Mouse (Mus musculus): ENCODE measurements around the gene Bmp2. TPM values are rescaled to one million over a fixed set of nuclear protein-coding genes. Genes with fewer than 3 reads are reported as not detected.
A peak's percentile ranks its signal among the peaks of the same experiment; 100 is the strongest.

Bmp2 gene
- polyA plus RNA-seq (2016; fragmentation: Nextera tagmentation; extraction: Ambion mirVana) = 4.0 and 7.9 TPM in 2 replicates

DNA sequence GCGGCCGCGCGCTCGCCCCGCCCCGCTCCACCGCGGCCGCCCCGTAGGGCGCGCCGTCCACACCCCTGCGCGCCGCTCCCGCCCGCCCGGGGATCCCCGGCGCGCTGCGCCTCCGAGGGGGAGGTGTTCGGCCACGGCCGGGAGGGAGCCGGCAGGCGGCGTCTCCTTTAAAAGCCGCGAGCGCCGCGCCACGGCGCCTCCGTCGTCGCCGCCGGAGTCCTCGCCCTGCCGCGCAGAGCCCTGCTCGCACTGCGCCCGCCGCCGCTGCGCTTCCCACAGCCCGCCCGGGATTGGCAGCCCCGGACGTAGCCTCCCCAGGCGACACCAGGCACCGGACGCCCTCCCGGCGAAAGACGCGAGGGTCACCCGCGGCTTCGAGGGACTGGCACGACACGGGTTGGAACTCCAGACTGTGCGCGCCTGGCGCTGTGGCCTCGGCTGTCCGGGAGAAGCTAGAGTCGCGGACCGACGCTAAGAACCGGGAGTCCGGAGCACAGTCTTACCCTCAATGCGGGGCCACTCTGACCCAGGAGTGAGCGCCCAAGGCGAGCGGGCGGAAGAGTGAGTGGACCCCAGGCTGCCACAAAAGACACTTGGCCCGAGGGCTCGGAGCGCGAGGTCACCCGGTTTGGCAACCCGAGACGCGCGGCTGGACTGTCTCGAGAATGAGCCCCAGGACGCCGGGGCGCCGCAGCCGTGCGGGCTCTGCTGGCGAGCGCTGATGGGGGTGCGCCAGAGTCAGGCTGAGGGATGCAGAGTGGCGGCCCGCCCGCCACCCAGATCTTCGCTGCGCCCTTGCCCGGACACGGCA, at the start of gene Bmp2:
TSS of gene Bmp2 (plus strand) at position 129 of the 811 bp plus-strand sequence.
- H3K27me3 ChIP-seq (ENCODE audit: low read depth, poor library complexity, severe bottlenecking) = peaks cover 72% of the 10 kb centered on the region
- no peaks in the 10 kb centered on the region for H3K36me3 ChIP-seq
- H3K9me3 ChIP-seq (replicated peaks) = no peaks in the 10 kb centered on the region
- H3K27ac ChIP-seq = peak within 1 kb of the TSS; percentile 81
- under 1% methylated on average over 109 of the region's 110 CpGs for WGBS
- H3K4me3 ChIP-seq = peak within 1 kb of the TSS; percentile 62
- peaks cover 39% of the 10 kb centered on the region for H3K4me1 ChIP-seq
- peak; percentile 76 for DNase-seq (ENCODE audit: low spot score)

DNA sequence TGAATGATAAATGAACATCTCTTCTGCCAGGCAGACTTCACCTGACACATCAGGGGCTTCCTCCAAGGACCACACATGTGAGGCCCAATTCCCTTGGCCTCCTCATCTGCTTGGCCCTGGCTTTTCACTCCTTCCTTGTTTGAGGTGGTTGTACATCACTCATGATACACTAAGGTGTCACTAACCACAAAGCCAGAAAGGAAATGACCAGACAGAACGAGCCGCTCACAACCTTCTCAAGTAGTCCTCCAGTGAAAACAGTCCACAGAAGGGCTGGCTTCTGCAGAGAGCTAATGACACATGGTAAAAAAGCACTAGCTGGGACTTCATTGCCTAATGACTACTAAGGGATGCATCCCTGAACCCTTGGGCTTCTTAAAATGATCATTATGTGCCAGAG, 46.3 kb upstream of the Bmp2 start:
- Histone ChIP-seq H3K4me3 (no peak overlapping the region), H3K36me3 (no peaks in the 10 kb centered on the region), H3K27me3 (ENCODE audit: low read depth, poor library complexity, severe bottlenecking) (no peaks in the 10 kb centered on the region), H3K9me3 (replicated peaks) (no peaks in the 10 kb centered on the region), H3K4me1 (peaks cover 6% of the 10 kb centered on the region; the same call in 1 of the 2 replicates), H3K27ac (no peak overlapping the region)
- DNase-seq (ENCODE audit: low spot score) = no peak
- WGBS = 81% methylated on average over 2 of the region's 2 CpGs

DNA sequence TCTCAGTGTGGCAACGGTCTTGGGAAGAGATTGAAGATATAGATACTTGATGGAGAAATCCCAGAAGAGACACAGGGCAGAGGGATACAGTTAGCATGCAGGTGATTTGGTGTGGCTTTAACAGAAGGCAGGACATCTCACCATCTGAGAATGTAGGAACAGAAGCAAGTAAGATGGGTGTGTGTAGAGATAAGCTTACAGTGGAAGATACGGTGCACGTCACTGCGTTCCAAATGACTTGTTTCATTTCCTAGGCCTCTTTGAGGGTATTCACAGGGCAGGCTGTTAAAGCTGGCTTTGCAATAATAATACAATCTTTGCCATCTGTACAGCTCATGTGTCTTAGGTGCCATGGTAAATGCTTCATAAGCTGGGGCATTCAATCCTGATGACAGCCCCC, 44.9 kb upstream of the Bmp2 start:
- Histone ChIP-seq H3K27ac (no peak overlapping the region), H3K4me1 (peaks cover 6% of the 10 kb centered on the region; the same call in 1 of the 2 replicates), H3K27me3 (ENCODE audit: low read depth, poor library complexity, severe bottlenecking) (no peaks in the 10 kb centered on the region), H3K4me3 (no peak overlapping the region), H3K9me3 (replicated peaks) (no peaks in the 10 kb centered on the region), H3K36me3 (no peaks in the 10 kb centered on the region)
- DNase-seq (ENCODE audit: low spot score) = no peak
- 90% methylated on average over 4 of the region's 4 CpGs for whole genome bisulfite sequencing

DNA sequence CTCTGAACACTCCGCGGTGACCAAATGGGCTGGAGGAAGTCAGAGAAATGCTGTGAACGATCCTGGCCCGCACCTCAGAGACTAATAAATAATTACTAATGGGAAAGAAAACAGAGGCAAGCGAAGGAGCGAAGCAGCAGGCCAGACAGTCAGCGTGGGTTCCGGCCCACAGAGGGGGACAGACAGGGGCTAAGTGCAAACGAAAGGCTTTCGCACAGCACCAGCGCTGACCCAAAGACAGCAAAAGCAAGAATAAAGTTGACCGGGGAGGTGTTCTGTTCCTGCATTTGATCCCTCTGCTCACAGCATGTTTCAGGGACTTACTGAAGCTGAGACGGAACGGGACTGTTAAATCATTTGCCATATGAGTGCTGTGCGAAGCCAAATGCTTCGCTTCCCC, 42.8 kb upstream of the Bmp2 start:
- no peaks in the 10 kb centered on the region for H3K27me3 ChIP-seq (ENCODE audit: low read depth, poor library complexity, severe bottlenecking)
- no peak overlapping the region for H3K4me3 ChIP-seq
- no peaks in the 10 kb centered on the region for H3K36me3 ChIP-seq
- peaks cover 6% of the 10 kb centered on the region; the same call in 1 of the 2 replicates for H3K4me1 ChIP-seq
- DNase-seq (ENCODE audit: low spot score) = no peak
- 74% methylated on average over 16 of the region's 16 CpGs for WGBS
- no peaks in the 10 kb centered on the region for H3K9me3 ChIP-seq (replicated peaks)
- no peak overlapping the region for H3K27ac ChIP-seq

DNA sequence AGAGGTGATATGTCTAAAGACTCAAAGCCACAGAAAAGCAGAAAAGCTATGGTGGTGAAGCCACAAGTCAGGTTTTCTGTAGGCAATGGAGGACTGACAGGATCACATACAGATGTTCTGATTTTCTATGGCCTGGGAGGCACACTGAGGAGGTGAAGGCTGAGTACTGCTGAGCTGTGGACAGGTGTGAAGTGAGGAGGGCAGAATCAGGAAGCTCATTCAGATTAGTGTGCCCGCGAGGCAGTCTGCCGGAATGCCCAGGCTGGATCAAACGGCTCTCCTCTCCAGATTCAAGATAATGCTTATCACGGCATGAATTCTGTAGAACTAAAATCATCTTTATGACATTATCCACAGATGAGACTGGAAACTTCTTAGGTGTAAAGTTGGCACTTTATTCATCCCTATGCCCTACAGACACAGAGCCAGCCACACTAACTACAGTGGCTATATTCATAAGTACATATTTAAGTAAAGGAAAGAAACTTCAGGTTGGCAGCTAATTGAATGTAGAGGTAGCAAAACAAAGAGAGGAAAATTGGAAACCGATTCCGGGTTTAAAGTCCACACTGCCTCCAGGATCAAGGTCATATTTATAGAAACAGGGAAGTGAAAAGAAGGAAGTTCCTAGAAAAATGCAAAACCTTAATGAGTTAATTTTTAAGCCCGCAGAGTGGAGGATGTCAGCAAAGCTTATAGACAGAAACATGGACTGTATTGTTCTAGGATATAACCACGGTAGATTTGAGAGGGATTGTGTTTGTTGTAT, 40.8 kb upstream of the Bmp2 start:
- WGBS = 87% methylated on average over 9 of the region's 9 CpGs

DNA sequence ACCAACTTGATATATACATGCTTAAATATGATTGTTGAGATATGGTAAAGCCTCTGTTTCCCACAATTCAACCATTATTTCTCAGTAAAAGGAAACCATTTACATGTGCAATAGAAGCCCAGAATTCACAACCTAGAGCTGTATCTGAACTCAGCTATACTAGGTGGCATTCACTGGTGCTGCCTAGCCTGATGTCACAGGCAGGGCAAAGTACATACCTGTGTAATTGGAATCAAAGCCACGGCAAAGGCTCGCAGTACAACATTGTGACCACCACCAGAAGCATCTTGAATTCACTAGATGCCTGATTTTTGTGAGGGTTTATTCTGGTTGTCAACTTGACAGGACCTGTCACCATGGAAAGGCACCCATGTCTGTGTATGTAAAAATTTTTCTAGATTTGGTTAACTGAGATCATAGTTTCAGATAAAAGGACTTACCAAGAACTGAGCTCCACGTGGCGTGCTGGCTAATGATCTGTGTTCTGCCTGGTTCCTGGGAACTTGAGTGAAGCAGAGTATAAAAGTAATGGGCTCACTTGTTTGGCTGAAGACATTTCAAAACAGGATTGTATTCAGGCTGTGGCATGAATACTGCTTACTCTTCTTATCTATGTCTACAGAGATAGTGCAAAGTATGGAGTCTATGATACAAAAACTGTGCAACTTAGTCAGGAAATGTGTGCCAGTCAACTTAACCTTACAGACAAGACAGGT, 35.5 kb upstream of the Bmp2 start:
- no peaks in the 10 kb centered on the region for H3K27me3 ChIP-seq (ENCODE audit: low read depth, poor library complexity, severe bottlenecking)
- H3K4me3 ChIP-seq = no peak overlapping the region
- no peaks in the 10 kb centered on the region for H3K4me1 ChIP-seq
- no peak overlapping the region for H3K27ac ChIP-seq
- no peaks in the 10 kb centered on the region for H3K36me3 ChIP-seq
- 89% methylated on average over 4 of the region's 4 CpGs for WGBS
- no peak for DNase-seq (ENCODE audit: low spot score)
- no peaks in the 10 kb centered on the region for H3K9me3 ChIP-seq (replicated peaks)

More for the DNA sequence above, 40.8 kb upstream of the Bmp2 start:
- Histone ChIP-seq H3K4me1 (peaks cover 6% of the 10 kb centered on the region; the same call in 1 of the 2 replicates), H3K4me3 (no peak overlapping the region), H3K9me3 (replicated peaks) (no peaks in the 10 kb centered on the region), H3K27ac (no peak overlapping the region), H3K36me3 (no peaks in the 10 kb centered on the region), H3K27me3 (ENCODE audit: low read depth, poor library complexity, severe bottlenecking) (no peaks in the 10 kb centered on the region)
- no peak for DNase-seq (ENCODE audit: low spot score)

DNA sequence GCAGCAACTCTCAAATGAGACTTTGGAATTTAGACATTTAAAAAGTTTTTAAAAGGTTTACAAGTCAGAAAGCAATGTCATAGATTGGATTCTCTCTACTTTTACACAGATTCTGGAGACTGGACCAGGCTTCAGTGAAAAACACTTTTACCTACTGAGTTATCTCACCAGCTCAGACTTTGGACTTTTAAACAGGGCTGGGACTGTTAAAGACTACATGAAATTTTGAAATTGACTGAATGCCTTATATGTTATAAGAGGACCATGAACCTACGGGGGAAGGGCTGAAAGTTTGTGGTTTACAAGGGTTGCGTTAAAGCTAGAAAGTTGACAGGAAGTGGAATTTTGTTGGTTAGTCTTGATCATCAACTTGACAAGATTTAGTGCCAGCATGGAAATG, 34.1 kb upstream of the Bmp2 start:
- DNase-seq (ENCODE audit: low spot score) = no peak
- Histone ChIP-seq H3K4me1 (no peaks in the 10 kb centered on the region), H3K4me3 (no peak overlapping the region), H3K9me3 (replicated peaks) (no peaks in the 10 kb centered on the region), H3K27ac (no peak overlapping the region), H3K27me3 (ENCODE audit: low read depth, poor library complexity, severe bottlenecking) (no peaks in the 10 kb centered on the region), H3K36me3 (no peaks in the 10 kb centered on the region)
- 95% methylated on average over 2 of the region's 2 CpGs for WGBS

DNA sequence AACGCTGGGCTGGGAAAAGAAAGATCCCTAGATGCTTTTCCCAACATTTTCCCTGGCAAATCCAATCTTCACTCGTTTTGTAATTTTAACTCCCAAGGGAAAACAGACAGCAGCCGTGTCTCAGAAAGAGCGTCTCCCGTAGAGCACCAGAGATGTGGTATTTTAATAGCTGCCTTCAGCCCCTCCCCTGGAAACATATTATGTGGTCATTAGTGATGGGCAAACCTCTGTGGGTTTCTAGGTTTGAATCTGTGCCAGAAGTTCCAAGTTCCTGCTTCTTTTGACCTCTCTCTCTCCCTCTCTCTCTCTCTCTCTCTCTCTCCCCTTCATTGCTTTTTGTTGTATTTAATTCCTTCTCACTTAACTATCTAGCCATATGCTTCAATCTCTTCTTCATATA, 30.8 kb upstream of the Bmp2 start:
- H3K36me3 ChIP-seq = no peaks in the 10 kb centered on the region
- H3K4me3 ChIP-seq = no peak overlapping the region
- DNase-seq (ENCODE audit: low spot score) = no peak
- H3K9me3 ChIP-seq (replicated peaks) = no peaks in the 10 kb centered on the region
- WGBS = 88% methylated on average over 5 of the region's 5 CpGs
- H3K27ac ChIP-seq = no peak overlapping the region
- peaks cover 11% of the 10 kb centered on the region; the same call in 1 of the 2 replicates for H3K4me1 ChIP-seq
- H3K27me3 ChIP-seq (ENCODE audit: low read depth, poor library complexity, severe bottlenecking) = no peaks in the 10 kb centered on the region

DNA sequence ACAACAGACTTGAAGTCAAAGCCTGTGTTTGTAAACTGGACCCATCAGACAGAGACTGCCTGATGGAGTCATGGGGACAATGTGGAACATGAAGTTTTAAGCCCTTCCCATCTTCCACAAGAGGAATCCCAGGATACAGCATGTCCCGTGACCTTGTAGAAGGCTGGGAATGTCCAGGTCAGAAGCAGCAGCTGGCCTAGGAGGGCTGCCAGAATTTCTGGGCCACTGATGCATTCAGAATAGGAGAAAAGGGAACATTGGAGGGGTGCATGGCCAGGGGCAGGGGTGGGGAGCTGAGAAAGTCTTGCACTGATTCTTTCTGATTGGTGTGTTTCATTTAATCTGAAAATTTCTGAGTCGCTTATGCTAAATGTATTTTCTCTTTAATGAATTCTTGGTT, 29.8 kb upstream of the Bmp2 start:
- Histone ChIP-seq H3K9me3 (replicated peaks) (no peaks in the 10 kb centered on the region), H3K4me1 (peaks cover 11% of the 10 kb centered on the region; the same call in 1 of the 2 replicates), H3K4me3 (no peak overlapping the region), H3K36me3 (no peaks in the 10 kb centered on the region), H3K27ac (no peak overlapping the region), H3K27me3 (ENCODE audit: low read depth, poor library complexity, severe bottlenecking) (no peaks in the 10 kb centered on the region)
- DNase-seq (ENCODE audit: low spot score) = no peak
- 87% methylated on average over 2 of the region's 2 CpGs for WGBS

DNA sequence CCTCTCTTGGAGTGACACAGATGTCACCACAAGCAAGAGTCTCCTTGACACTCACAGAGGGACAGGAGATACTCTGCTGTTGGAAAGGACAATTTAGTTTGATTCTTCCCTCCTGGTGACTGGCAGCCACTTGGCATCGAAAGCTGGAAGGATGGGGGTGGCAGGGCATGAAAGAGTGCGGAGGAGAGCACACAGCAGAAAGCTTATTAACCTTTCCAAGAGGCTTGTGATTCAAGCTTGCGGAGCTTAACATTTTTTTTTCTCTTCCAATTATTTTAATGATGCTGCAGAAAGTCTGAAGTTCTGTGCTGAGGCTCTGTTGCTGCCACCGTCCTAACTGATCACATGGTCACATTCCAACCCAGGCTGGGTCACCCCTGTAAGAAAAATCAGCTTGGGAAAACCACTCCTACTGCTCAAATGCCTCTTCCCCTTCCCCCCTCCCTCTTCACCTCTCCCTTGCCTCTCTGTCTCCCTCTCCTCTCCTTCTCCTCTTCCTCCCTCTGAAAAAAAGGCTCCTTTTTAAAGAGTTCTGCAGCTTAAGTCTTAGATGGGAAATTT, 26.3 kb upstream of the Bmp2 start:
- peaks cover 11% of the 10 kb centered on the region; the same call in 1 of the 2 replicates for H3K4me1 ChIP-seq
- no peak overlapping the region for H3K27ac ChIP-seq
- H3K36me3 ChIP-seq = no peaks in the 10 kb centered on the region
- no peaks in the 10 kb centered on the region for H3K27me3 ChIP-seq (ENCODE audit: low read depth, poor library complexity, severe bottlenecking)
- no peak overlapping the region for H3K4me3 ChIP-seq
- WGBS = 59% methylated on average over 4 of the region's 4 CpGs
- no peaks in the 10 kb centered on the region for H3K9me3 ChIP-seq (replicated peaks)
- no peak for DNase-seq (ENCODE audit: low spot score)

DNA sequence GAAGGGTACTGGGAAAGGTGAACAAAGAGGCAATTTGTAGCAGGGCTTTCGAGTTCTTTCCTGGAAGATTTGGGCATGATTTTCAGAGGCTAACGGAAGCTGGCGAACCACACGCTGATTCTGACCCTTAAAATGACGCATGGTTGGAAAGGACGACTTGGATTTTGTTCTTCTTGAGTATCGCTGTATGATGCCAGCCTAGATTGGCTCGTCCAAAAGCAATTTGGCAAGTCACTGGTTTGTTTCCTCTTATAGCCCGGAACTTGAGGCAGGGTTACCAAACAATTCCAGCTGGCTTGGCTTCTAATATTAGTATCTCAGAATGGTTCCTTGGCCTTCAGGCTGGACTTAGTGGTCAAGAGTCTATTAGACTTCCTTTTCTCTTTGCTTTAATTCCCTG, 22.6 kb upstream of the Bmp2 start:
- Histone ChIP-seq H3K4me3 (no peak overlapping the region), H3K36me3 (no peaks in the 10 kb centered on the region), H3K27ac (no peak overlapping the region), H3K4me1 (peaks cover 11% of the 10 kb centered on the region; the same call in 1 of the 2 replicates), H3K9me3 (replicated peaks) (no peaks in the 10 kb centered on the region), H3K27me3 (ENCODE audit: low read depth, poor library complexity, severe bottlenecking) (no peaks in the 10 kb centered on the region)
- no peak for DNase-seq (ENCODE audit: low spot score)
- 93% methylated on average over 9 of the region's 9 CpGs for WGBS

DNA sequence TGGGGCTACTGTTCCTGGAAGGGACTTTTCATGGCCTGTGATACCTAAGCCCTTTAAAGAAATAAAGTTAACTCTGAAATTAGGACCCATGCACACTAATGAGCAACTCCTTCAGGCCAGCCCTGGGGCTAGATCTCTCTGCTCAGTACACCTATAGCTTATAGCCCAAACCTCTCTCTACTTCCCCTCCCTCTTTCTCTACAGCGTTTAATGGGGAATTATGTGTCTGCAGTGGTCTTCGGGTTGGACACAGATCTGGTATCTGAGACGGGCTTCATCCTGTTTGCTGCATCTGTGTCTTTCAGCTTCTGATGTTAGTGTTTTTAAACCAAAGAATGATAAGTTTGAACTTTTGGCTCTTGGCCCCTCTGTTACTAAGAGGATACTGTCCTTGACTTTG, 18.9 kb upstream of the Bmp2 start:
- H3K36me3 ChIP-seq = no peaks in the 10 kb centered on the region
- no peaks in the 10 kb centered on the region for H3K27me3 ChIP-seq (ENCODE audit: low read depth, poor library complexity, severe bottlenecking)
- DNase-seq (ENCODE audit: low spot score) = no peak
- H3K9me3 ChIP-seq (replicated peaks) = no peaks in the 10 kb centered on the region
- H3K4me1 ChIP-seq = no peaks in the 10 kb centered on the region
- 84% methylated on average over 3 of the region's 3 CpGs for WGBS
- no peak overlapping the region for H3K27ac ChIP-seq
- no peak overlapping the region for H3K4me3 ChIP-seq

Data from limb, embryonic 10.5 days (tissue).